Mouse (Mus musculus): Measurements from ENCODE around the gene Dcun1d1.

Gene Dcun1d1

DNA sequence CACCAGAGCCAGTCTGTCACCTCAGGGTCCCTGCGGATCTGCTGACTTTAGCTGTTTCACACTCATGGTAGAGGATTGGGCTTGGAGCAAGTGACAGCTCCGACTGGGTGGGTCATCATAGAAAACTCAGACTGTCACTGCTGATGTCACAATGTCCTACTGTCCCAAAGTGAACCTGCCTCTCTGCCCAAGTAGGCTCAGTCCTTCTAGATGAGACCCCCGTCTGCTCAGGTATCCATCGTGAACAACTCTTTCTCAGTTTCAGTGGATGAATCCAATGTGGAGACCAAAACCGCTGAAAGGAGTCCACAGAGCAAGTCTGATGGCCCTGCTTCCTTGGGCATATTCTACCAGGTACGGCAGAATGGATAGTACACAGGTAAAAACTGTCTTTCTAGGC lies at the start of gene Dcun1d1:
Gene Dcun1d1, minus strand, starts transcription at position 101 of the 400 bp plus-strand sequence.
- DNase-seq, result no peak

DNA sequence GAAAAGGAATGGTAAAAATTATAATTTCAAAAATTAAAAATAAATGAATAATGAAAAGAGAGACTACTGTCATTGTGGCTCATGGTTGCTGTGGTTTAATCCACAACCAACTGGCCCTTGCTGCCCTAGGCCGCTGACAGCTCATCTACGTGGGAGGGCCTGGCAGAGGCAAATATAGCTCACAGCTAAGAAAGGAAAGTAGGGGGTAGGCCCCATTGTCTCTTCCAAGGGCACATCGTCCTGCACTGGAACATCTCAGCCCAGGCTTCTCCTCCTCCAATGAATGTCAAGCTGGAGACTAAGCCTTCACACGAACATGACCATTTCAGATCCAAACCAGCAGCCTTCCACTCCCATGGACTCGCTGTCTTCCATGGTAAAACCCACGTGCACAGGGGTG lies 49.0 kb upstream of the Dcun1d1 start:
- no peak for DNase-seq

DNA sequence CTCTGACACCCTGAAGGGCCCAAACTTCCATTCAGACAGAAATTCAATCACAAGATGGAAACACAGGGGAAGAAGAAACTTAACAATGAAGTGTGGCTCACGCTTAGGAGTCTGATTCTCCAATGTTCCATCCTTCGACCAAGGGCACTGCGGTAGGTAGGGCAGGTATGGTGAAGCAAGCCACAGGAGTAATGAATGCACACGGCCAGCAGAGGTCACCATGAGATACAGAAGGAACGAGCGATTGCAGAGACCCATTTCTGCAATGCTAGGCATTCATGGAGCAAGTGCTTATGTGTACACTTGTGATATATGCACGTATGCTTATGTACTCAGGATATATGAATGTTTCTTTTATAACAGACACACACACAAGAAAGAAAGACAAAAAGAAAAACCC lies 36.3 kb upstream of the Dcun1d1 start:
- DNase-seq, result peak; percentile 29

DNA sequence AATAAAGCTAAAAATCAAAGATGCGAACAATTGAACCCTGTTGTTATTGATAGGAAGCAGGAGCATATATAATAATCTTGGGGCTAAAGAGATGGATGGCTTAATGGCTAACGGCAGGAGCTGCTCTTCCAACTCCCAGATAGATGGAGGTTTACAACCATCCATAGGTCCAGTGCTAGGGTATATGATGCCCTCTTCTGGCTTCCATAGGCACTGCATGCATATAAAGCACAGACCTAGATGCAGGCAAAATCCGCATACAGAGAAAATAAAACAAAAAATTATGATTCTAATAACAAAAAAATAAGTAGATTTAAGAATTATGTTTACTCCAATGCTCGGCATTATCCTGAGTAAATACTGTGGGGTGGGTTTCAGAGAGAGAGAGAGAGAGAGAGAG lies 35.7 kb upstream of the Dcun1d1 start:
- peak; percentile 24 for DNase-seq

DNA sequence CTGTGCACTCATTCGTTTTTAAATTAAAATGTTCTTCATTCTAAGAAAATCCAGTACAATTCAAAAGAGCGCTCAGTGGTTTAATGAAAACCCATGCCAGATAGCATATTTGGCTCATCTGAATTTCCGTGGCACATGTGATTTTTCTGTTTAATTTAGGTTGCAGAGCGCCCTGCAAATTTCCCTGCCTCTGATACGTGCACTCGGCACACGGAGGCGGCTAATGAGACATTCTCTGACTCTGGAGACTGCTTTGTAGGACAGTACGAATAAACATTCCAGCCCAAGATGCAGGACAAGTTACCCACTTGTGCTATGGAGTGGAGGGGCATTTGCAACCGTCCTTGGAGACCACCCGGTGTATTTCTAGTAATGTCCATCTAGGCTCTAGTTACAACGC lies 33.9 kb upstream of the Dcun1d1 start:
- no peak for DNase-seq

DNA sequence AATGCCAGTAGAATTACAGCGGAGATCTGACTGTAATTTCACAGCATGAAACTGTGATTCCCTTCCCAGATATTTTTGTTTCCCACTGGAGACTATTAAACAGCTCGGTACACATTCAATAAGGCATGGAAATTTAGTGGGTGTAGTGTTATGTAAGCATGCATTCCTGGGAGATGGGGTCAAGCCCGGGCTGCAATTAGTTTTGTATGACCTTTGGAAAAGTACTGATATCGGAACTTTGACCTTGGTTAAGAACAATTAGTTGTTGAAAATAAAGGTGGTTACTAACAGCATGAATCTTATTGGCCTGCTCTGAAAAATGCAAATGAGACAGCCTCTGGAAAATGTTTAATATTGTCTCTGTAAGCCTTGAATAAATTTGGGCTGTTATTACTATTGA lies 33.2 kb upstream of the Dcun1d1 start:
- no peak for DNase-seq

DNA sequence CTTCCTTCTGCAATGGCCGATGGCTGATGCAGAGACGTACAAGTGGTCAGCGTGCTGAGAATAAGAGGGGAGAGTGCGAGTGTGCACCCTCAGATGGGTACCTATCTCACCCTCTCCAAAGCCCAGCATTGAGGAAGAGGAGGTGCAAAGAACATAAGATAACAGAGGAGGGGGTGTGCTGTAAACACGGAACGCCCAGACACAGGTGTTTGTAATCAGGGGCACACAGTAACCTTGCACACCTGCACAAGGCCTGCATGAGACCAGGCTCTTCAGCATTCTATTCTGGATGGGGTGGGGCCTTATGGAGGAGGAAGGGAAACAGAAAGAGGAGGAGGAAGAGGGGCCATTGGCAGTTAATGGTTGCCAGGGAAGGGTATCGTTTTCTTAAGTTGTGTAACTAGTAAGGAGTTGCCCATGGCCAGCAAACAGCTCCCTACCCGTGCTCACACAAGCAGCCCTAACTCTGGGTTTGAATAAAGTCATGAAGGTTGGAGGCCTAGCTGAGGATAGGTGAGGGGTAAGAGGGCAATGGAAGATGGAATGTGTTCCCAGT lies 30.2 kb upstream of the Dcun1d1 start:
- DNase-seq, result no peak

DNA sequence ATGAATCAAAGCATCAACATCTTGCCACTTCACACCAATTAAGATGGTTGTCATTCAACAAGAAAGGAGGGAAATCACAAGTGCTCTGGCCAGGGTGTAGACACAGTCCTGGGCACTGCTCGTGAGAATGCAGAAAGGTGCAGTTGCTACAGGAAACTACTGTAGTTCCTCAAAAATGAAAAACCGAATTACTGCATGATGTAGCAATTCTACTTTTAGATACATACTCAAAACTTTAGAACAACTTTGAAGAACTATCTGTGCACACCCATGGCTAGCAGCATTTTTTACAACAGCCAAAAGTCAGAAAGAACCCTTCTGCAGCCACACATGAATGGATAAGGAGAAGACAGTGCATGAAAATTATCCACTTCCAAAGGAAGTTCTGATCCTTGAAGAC lies 29.2 kb upstream of the Dcun1d1 start:
- no peak for DNase-seq

DNA sequence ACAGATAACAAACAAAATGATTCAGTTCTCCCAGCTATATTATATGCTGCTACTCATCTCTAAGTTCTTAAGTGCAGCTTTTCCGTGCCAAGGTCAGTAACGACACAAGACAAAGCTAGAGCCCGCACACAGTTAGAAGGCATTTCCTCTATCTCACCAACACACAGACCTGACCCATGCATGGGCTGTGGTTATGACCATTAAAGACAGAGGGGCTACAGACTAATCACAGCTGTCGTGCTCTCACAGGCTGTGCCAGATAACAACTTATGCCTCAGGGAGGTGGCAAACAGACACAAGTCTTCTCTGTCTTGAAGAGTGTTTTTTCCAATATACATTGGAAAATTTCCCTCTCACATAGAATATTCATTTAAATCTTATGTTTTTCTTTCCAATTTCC lies 27.7 kb upstream of the Dcun1d1 start:
- peak; percentile 11 for DNase-seq

DNA sequence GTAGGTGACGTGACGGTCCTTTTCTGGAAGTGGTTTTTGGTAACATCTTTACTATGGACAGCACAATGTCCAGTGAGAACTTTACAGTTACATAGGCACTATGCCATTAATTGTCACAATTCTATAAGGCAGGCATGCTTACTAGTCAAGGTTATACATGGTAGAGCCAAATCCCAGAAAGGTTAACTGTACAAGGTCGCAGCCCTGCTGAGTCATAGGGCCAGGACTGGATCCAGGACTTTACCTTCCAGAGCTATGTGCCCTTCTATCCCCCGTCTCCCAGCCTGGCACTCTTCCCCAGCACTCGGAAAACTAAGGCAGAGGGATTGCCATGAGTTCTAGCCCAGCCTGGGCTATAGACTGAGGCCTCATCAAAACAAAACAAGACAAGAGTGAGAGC lies 26.7 kb upstream of the Dcun1d1 start:
- no peak for DNase-seq

DNA sequence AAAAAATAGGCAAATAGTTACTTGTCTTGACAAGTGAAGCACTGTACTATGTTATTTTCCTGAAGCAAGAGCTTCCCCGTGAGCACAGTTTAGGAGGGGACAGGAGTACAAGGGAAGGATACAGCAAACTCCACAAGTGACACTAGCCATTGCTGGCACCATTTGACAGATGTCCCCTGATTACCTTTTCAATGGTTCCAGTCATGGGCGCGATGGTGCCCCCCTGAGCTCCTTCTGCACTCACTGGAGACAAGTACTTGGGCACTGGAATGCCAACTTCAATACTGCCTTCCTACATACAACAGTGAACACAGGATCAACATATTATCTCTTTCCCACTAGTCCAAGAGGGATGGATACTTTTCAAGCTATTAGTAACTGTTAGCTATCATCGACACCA lies 26.2 kb upstream of the Dcun1d1 start:
- DNase-seq, result no peak

DNA sequence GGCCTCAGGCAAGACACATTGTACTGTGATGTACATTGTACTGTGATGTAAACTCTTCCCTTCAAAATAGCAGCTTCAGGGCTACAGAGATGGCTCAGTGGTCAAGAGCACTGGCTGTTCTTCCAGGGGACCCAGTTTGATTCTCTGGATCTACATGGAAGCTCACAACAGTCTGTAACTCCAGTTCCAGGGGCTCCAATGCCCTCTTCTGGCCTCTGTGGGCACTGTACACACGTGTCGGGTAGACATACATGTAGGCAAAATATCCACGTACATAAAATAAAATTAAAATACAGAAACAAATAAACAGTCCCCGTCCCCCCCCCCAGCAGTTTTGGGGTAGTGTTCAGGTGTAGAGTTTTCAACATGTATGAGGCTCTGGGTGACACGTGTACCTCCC lies 25.7 kb upstream of the Dcun1d1 start:
- DNase-seq, result peak; percentile 13

DNA sequence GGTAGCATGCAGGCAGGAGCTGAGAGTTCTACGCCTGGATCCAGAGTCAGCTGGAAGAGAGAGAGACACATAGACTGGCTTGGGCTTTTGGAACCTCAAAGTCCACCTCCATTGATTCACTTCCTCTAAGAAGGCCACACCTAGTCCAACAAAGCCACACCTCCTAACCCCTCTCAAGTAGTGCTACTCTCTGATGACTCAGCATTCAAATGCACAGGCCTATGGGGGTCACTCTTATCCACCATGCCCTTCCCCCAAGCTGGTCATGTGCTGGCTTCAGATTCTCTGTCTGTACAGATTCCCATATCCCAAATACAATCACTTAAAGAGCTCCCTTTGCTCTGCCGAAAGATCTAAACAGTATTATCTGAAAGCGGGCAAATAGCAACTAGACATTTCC lies 20.0 kb upstream of the Dcun1d1 start:
- no peak for DNase-seq

DNA sequence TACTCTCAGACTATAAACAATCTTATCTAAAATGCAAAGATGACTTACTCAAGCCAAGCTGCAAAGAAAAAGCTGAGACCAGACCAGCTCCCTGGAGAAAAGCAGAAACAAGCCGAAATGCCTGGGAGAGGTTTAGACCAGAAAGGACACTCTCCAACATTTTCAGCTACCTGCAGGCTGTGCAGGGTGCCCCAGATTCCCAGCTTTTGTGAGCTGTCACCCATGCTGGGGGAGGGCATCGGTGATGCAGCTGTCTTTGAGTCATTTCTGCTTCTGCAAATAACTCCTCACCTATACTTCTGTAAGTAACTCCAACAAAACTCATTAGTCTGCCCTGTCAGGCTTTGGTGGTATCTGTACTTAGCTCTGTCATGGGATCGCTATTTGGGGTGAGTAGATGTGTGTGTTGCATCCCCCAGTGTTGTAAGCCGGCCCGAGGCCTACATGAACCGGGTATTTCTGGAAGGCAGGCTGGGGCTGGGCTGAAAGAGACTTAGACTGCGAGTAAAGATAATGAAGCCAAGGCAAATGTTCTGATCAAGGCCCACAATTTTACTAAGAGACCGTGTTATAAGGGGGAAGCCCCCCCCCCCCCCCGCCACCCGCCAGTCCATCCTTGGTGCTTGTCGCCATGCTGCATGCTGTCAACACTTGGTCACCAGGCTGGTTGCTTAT lies 17.8 kb upstream of the Dcun1d1 start:
- DNase-seq, result no peak

DNA sequence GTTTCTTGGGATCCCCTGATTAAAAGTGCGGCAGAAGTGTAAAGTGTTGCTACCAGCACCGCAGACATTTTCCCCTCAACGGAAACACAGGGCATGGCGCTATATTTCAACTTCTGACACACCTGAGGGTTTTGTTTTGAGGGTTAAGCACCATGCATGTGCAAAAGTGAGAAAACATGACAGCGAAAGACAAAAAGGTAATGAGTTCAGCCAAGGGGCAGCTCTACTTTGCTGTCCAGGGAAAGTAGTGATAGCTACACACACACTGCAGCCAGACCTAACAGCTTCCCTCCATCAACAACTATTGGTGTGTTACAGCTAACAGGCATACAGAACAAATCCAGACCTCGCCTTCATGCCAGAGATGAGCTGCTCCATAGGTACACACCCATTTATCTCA lies 16.6 kb upstream of the Dcun1d1 start:
- DNase-seq, result no peak

DNA sequence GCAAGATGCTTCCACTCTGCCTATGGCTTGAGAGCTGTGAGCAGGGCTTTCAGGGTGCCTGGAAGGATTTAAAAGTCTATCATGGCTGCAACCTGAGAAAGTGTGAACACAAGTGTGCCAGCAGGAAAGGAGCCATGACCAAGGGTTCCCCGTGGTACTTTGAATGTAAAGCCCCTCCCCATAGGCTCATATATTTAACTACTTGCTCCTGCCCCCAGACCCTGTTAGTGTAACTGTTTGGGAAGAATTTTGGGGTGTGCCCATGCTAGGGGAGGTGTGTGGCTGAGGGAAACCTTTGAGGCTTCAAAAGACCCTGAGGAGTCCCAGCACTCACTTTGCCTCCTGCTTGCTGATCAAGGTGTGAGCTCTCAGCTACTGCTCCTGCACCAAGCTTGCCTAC lies 15.9 kb upstream of the Dcun1d1 start:
- DNase-seq, result no peak

DNA sequence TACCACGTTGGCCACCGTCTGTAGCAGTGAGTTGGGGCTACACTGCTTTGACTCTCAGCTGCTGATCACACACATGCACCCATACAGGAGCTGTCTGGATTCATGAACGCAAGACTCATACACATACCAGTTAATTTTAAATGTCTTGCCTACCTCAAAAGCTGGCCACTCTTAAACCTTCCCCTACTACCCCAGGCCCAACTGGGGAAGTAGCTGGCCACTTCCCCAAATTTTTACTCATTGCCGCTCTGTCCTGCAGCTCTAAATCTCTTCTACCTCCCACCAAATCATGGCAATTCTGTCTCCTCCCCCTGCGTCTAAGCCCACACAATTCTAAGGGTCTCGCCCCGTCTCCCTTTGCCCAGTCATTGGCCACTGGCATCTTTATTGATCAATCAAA lies 11.0 kb upstream of the Dcun1d1 start:
- no peak for DNase-seq

DNA sequence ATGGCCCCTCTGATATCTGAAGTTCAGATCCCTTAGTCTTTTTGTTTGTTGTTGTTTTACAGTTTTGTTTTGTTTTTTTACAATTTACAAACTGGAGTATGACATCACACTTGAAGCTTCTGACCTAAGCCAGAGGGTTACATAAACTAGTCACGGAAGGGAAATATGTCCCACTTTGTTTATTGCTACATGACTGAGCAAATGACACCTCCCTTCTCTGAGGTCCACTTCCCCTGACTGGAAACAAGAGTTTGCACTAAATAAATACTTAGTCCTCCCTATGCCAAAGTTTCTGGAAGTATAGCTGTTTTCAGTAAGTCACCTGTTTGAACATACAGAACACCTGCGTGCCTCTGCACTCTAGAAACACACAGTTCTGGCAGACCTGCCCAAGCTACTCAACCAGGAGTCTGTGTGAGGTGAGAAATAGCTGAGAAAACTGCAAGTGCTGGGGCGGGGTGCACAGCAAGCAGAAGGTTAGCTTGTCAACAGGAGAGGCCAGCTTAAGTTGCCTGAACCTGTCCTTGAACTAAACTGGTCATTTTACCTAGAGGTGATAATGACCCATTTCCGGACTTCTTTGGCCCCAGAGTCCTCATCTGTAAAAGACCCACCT lies 3.4 kb upstream of the Dcun1d1 start:
- no peak for DNase-seq

DNA sequence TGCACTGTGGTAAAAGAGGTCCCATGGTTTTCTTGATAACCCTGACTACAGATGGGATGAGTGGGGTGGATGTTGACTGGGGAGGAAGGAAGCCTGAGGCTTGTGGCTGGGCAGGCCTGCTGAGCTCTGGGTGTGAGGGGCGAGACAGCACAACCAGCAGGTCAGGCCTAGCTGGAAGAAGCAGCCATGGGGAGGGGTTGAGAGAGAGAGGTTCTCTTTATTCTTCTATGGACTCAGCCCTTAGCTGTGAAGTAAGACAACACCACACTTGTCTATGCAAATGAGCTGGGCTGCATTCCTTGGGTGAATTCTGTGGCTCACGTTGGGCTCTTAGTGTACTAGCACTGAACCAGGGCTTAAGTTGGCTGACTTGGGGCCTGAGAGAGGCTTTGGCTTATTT lies 2.8 kb upstream of the Dcun1d1 start:
- DNase-seq, result no peak

DNA sequence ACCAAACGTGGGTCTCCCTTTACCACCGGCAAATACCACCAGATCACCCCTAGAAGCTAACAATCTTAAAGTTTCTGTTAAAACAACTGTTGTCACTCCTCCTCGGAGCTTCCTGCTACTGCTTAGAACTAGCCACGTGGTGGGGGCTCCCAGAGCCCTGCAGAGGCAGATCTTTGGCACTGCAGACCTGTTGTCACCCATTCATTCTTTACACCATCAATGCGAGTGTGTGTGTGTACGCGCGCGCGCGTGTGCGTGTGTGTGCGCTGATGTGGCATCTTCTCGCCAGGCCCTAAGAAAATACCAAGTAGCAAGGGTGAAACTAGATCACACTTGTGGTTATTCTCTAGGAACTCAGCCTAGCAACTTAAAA lies 3.9 kb downstream of the Dcun1d1 start:
- DNase-seq, result peak; percentile 63

DNA sequence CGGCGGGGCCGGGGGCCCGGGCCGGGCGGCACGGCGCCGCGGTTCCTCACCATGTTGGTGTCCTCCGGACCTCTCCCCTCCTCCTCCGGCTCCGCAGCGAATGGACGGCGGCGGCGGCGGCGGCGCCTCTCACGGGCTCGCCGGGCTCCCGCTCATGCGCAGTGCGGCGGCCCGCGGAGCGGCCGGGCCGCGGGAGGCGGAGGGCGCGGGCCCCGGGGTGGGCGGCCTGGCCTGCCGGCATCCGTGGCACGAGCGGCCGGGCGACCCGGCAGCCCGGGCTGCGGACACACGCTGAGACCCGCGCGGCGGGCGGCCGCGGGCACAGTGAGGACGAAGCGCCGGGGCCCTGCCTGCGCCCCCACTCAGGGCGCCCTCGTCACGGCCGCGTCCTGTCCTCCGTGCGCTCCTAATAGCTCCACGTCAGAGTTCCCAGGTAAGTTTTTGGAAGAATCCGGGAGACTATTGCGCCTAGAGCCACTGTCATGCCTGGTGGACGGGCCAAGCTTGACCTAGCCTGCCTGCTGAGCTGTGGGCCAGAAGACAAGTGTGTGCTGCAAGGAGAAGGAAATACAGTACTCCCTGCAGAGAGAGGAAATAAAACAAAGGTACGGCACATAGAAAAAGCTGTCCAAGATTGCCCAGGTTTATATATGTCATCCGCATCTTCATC lies 4.4 kb downstream of the Dcun1d1 start:
- peak; percentile 88 for DNase-seq

DNA sequence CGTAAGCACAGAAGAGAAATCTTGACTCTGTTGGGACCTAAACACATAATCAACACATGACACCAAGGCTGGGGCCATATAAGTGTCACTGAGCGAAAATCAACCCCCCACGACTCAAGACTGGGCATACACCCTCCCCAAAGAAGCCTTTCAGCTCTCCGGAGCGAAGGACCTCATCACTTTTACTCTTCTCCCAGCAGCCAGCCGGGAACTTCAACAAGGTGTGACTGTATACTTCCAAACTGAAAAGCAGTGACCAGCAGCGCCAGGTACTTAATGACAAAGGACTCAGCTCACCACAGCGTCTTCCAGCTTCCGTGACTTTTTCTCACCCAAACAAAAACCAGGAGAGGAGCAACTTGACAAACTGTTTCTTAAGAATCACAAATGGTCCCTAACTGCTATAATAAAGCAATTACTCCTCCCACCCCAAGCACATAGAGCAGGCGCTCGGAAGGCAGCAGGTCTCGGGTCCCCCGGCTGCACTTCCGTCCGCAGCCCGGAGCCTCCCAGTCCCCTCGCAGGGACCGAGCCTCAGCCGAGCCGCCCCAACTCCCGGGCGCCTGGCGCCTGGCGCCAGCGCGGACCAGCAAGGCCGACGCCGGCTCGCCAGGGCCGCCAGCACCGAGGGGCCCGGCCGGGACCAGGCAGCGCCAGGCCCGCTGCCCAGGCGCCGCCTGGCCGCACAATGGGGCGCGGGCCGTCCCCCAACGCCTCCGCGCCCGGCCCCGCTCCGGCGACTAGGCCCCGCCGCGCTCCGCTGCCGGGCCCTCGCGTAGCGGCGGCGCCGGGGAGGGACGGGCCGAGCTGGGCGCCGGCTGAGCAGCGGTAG lies 5.1 kb downstream of the Dcun1d1 start:
- DNase-seq, result peak; percentile 72

DNA sequence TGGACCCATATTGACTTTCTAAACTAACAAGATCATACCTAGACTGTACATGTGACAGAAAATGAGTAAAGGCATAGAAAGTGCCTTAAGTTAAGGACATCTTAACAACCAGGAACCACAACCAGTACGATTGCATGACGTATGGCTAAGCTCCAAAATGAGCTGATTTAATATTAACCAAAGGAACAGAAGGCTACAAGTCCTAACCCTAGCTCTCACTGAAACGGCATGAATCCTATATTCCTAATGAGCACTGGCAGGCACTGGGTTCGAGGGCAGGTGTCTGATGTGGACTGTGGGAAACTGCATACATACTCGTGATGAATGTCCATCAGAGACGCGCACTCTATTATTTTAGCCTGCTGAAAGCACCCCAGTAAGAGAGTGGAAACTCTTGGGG lies 5.9 kb downstream of the Dcun1d1 start:
- DNase-seq, result peak; percentile 23
